Mouse (Mus musculus) CH12F3 (cell line): ENCODE data around the gene Pp2d1.
"Not testable (repeated sequence)": the region's sequence is repeated elsewhere in the genome, so short reads cannot be mapped to it uniquely, and the experiment has no call there.

Experiments used
- in situ Hi-C: fragments of 300-500 bp; cut with MboI; formaldehyde crosslinking; loops from 2 replicates; pipeline ENCODE4 v1.14.3; 2020; ENCODE audit warnings: low sequenced_read_pairs

Gene Pp2d1

DNA sequence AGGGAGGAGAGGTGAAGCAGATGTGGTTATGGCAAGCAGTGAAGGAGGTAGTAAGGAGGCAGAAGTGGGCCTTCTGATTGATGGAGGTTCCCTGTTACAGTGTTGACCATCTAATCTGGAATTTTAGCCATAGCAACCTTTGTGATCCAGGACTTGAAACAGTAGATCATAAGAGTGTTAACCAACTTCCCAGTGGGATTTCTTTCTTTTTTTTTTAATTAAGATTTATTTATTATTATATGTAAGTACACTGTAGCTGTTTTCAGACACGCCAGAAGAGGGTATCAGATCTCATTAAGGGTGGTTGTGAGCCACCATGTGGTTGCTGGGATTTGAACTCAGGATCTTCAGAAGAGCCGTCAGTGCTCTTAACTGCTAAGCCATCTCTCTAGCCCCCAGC lies at the start of gene Pp2d1:
Gene Pp2d1 (minus strand): TSS at position 101 of the 400 bp plus-strand sequence.
- in situ Hi-C loops = not testable (repeated sequence)

DNA sequence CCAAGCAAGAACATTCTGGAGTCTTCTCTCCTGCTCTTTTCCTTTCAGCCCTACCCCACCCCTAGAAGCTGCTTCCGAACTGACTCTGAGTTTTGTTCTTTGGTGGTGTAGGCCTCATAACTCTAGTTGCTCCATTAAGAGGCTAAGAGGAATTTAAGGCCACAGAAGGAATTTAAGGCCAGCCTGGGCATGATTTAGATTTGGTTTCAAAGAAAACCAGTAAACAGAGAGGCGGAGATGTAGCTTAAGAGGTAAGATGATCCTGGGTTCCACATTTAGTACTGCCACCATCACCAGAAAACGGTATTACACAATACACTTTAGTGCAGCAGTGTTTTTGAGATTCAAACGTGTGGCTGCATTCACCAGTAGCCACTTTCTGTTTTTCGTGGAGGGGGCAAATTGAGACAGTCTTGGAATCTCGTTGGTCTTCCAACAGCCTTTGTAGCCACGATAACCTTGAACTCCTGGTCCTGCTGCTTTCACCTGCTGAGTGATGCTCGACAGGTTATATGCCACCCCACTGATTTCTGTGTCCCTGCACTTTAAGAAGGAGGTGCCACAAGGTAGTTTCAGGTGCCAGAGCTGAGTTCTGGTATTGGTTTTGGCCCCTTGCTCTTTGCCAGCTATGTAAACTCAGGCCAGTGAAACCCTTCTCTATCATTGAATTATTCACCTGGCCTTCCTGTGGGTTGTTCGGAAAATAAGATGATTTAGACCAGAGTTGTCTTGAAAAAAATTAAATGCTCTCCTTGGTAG lies 49.0 kb upstream of the Pp2d1 start:
- in situ Hi-C loops = no loop called here

DNA sequence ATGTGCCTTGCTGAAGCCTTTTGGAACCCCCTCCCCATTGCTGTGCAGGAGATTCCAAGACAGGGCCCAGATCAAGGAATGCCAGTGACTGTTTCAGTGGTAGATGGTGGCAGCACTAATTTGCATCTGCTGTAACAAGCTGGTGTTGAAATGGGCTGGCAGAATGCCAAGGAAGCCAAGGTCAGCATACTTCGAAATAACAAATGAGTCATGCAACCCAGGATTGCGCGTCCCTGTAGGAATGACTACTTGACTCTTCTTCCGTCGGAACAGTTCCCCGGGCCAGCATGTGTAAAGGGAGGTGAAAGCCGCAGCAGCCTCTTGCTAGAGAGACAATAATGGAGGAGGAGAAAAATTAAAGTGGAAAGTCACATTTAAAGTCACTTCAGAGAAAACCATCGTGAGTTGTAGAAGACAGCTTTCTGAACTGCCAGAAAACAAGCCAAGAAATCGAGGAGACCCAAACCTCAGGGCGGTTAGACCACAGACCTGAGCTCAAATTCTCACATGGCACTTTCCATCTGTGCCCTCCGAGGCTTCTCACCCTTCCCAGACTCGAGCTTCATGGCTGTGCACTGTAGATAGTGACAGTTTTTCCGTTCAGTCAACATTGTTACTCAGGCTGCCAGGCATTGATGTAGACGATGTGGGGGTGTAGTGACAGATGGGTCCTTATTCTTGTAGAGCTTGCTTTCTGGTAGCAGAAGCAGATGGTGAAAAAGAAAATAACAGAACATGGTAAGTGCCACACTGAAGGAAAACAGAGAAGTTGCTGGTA lies 48.0 kb upstream of the Pp2d1 start:
- in situ Hi-C loops = no loop called here

DNA sequence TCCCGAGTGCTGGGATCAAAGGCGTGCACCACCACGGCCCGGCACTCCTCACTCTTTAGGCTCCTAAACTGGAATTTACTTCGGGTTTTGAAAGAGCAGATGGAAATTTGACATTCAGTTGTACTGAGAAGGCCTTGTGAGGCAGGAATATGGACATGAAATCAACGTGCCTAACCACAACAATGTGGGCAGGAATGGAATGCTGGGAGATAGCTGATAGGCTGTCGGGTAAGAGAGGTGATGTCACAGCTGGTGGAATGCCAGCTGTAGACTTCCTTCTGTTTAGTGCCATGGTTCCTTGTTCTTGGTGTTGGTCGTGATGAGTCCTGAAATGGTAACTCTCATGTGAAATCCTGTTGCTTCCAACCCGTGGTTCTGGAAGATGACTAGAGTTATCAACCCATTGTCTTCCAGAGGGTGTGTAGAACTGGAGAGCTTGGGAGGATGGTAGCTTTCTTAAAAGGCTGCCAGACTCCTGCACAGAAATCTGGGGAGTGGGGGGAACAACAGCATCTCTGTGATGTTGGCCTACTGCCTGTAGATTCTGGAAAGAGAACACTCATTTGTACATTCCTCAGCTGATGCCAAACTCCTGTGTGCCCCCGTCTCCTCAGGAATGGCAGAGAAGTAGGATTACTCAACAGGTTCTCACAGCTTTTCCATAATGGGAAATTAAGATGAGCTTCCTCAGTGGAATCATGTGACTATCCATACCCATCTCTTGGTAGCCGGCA lies 44.8 kb upstream of the Pp2d1 start:
- in situ Hi-C loops = no loop called here

DNA sequence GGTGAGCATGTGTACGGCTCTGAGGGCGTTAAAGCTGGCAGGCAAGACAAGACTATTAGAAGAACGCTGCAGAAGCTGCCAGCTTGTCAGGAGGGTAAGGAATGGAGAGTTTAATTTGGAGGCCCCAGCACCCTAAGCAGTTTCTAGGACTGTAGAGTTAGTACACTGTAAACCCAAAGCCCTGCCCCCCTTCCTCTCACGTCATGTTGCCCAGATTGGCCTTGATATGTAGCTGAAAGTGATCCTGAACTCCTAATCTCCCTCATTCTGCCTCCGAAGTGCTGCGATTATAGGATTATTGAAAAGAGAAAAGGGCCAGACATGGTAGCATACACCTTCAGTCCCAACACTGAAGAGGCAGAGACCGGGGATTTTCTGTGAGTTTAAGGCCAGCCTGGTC lies 43.6 kb upstream of the Pp2d1 start:
- in situ Hi-C loops = no loop called here

DNA sequence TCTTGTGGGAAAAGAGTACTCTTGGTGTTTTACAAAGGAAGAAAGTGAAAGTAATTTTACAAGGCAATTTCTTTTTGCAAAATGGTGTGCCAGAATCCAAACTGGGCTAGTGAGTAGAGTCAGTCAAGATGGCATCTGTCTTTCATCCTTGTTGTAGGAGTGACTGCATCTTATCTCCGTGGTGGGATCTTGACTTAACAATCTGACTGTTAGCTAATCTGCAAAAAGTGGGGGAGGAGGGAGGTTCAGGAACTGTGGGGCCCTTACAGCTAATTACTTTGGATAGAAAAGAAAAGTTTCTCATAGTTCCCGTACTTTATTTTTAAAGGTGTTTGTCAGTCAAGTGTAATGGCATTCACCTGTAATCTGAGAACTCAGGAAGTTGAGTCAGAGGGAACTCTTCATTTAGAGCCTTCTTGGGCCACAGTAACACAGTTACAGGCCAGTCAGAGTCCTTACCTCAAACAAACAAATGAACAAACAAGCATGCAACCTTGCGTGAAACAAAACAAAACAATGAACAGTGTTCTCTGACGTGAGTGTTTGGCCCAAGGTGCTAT lies 42.9 kb upstream of the Pp2d1 start:
- in situ Hi-C loops = no loop called here

DNA sequence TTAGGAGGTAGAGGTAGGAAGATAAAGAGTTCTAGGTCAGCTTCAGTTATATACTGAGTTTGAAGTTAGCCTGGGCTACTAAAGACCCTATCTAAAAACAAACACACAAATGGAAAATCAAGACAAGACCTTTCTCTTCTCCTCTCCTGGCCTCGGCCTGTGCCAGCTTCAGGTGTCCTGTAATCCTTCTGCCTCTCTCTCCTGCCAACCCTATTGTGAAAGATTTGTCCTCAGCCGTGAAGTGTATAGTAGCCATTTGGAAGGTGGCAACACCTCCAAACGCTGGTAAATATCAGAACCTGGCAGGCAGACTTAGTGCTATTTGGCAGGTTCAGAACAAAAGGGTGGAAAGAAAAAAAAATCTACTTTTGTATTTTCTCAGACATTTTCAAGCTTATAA lies 41.0 kb upstream of the Pp2d1 start:
- in situ Hi-C loops = no loop called here

DNA sequence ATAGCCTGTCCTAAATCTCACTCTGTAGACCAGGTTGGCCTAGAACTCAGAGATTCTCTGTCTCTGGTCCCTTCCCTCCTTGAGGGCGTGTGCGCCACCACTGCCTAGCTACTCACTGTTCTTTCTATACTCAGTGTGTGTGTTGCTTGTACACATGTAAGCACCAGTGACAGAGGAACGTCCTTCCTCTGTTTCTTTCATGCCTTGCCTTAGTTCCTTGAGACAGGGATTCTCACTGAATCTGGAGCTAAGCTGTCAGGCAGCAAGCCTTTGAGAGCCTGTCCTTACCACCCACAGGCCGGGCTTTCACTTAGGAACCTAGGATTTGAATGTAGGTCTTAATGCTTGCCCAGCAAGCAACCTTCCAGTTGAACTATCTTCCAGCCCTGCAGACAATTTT lies 40.4 kb upstream of the Pp2d1 start:
- in situ Hi-C loops = loop anchor here (10.0 kb wide), 1 partner anchor 105 kb away; the partner anchor contains the start of gene Sgo1

DNA sequence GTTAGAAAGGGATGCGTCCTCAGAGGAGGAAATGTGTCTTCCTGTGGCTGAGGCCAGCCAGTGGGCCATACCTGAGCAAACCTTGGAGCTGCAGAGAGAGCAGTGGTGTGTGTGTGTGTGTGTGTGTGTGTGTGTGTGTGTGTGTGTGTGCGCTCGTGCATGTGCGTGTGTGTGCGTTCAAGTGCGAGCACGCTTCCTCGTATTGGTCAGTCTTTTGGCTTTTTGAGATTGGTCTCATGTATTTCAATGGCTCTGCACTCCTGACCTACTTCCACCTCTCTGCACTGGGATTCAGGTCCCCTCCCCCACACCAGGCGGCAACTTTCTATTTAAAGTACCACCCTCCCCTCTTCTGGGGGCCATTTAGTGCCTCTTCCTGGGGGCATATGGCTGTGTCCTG lies 39.5 kb upstream of the Pp2d1 start:
- in situ Hi-C loops = loop anchor here (10.0 kb wide), 1 partner anchor 106 kb away; the partner anchor contains the start of gene Sgo1

DNA sequence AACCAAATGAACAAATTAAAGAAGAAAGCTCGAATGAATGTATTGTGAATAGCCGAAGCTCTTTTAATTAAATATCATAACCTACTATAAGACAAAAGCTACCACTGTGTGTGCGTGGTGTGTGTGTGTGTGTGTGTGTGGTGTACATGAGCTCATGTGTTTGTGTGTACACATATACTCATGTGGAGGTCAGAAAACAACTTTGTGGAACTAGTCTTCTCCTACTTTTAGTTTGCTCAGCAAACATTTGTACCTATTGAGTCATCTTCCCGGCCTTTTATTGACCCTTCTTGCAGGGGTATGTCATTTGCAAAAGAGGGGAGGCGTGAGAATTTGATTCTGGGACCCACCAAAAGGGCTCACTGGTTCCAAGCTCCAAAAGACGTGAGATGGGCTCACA lies 39.0 kb upstream of the Pp2d1 start:
- in situ Hi-C loops = loop anchor here (10.0 kb wide), 1 partner anchor 107 kb away; the partner anchor contains the start of gene Sgo1

DNA sequence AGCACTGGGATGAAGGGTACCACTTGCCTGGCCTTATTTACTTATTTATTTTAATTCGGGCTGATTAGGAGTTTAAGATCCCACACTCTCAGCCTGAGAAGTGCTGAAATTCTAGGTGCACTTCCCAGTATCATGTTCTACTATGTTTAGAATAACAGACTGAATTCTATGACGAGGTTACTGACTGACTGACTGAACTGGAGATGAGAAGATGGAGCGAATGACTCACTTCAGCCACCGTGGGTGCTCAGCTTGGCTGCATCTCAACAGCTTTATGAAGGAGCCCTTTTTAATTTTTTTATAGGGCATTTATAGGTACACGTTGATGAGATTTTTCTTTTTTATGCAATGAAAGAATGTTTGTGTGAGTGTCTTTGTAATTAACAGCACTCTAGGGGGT lies 38.5 kb upstream of the Pp2d1 start:
- in situ Hi-C loops = loop anchor here (10.0 kb wide), 1 partner anchor 107 kb away; the partner anchor contains the start of gene Sgo1

DNA sequence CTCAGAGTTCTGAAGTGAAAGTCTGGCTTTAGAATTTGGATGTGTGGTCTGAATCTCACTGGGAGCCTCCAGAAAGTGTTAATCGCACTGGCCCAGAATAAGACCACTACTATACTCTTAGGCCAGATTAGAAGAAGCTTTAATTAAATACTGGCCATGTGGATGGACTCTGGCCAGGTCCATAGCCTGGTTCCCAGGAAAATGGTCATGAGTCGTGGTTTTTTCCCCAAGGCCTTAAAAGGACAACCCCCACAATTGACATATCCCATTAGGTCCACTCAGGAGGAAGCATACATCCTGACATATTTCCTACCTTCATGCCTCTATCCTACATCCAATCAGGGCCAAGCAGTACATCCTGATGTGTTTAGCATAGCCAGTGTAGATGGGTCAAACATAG lies 37.9 kb upstream of the Pp2d1 start:
- in situ Hi-C loops = loop anchor here (10.0 kb wide), 1 partner anchor 108 kb away; the partner anchor contains the start of gene Sgo1

DNA sequence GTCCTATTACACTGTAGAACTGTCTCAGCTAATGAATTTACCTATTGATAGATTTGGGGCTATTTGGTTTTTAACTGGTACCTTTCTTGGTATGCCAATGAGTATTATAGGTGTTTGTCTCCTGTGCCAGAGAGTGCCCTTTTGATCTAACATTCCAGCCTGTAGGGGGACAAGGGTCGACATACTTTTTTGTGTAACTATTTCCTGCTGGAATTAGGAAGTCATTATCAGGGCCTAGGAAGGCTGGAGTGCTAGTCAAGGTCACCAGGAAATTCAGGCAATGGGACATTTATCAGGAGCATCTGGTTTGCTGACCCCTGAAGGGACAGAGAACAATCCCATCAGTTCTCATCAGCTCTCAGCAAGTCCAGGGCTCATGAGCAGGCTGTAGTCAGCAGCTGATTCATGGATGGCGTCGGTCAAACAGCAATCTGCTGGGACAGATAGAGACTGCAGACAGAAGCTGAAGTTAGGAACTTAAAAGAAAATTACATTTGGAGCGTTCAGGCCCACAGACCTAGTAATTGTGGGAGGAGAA lies 33.8 kb upstream of the Pp2d1 start:
- in situ Hi-C loops = loop anchor here (10.0 kb wide), 1 partner anchor 112 kb away; the partner anchor contains the start of gene Sgo1

DNA sequence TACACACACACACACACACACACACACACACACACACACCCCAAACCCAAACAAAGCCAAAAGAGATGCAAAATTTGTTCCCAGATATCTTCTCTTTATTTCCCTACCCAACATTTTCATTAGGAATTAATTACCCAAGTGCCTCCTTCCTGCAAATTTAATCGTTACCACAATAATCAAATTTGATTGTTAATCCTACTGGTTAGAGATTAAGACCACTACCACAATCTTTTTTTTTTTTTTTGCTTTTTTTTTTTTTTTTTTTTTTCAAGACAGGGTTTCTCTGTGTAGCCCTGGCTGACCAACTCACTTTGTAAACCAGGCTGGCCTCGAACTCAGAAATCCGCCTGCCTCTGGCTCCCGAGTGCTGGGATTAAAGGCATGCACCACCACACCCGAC lies 31.7 kb upstream of the Pp2d1 start:
- in situ Hi-C loops = loop anchor here (10.0 kb wide), 1 partner anchor 114 kb away; the partner anchor contains the start of gene Sgo1

DNA sequence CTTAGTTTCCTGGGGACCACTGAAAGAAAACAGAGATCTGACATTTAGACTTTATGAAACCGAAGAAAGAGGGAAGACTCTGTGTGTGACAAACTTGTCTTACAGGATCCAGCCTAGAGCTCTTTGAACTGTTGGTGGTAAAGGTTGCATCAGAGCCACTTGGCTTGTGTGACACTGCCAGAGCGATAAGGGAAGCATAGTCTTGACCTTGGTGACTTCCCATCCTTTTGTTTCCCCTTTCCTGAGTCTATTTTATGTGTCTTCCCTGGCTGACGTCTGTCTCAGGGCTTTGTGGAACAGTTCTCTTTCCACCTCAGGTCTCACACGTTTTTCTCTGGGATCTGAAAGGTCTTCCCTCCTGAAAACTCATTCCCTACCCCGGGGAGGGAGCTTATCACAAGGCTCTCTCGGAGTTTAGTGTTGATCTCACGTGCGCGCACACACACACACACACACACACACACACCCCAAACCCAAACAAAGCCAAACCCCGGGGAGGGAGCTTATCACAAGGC lies 31.2 kb upstream of the Pp2d1 start:
- in situ Hi-C loops = loop anchor here (10.0 kb wide), 1 partner anchor 114 kb away; the partner anchor contains the start of gene Sgo1

DNA sequence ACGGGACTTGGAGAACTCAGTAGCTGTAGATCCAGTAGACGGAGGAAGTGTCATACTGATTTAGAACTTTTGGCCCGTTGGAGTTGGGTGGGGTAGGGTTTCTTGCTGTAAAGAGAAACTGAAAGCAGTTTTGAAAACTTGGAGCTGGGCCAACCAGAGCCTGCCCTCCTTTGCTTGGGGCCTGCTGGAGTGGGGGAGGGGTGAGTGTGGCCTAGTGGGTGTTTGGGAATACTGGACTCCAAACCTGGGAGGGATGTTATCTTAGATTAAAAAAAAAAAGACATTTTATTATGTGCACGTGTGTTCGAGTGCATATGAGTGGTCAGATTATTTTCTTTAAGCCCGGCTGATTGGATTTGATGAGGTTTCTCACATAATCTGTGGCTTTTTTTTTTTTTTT lies 30.6 kb upstream of the Pp2d1 start:
- in situ Hi-C loops = loop anchor here (10.0 kb wide), 1 partner anchor 115 kb away; the partner anchor contains the start of gene Sgo1

DNA sequence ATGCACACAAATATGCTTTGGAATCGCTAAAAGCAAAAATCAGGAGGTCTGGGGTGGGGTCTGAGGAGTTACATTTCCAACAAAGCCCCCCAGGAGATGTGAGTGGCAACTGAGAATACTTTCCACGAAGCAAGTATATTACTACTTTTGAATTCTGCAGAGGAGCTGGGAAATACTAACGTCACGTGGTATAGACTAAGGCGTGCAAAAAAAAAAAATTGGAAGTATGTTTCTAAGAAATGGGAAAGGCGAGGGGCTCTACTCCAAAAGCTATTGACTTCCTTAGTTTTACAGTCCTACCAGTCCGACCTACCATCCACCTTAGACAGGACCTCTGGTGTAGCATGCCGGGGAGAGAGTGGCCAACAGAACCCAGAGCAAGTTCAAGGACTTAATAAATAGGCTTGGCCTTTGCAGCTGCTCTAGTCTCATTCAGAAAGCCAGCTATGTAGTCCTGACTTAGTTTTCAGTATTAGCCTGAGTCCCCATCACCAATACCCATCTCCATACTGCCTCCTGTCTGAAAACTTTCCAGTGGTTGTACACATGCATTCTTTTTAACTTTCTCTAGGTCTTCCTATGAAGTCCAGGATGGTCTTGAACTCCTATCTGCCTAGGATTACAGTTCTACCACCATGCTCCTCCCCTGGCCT lies 29.6 kb upstream of the Pp2d1 start:
- in situ Hi-C loops = no loop called here

DNA sequence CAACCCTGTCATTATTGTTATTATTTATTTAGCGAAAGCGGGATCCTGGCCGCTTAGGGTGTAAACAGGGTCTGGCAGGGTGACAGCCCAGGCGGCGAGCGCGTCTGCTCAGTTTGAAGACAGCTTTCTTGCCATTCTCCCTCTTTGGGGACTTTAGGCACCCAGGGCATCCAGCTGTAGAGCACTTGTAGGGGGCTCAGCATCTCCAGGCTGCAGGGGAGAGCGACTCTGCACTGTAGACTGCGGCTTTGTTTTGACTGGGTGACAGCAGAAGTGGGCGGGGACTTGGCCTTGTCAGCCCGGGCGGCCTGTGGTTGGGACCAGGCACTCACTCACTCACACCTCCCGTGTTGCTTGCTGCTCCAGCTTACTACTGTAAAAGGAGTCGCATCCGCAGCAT lies 28.9 kb upstream of the Pp2d1 start:
- in situ Hi-C loops = no loop called here

DNA sequence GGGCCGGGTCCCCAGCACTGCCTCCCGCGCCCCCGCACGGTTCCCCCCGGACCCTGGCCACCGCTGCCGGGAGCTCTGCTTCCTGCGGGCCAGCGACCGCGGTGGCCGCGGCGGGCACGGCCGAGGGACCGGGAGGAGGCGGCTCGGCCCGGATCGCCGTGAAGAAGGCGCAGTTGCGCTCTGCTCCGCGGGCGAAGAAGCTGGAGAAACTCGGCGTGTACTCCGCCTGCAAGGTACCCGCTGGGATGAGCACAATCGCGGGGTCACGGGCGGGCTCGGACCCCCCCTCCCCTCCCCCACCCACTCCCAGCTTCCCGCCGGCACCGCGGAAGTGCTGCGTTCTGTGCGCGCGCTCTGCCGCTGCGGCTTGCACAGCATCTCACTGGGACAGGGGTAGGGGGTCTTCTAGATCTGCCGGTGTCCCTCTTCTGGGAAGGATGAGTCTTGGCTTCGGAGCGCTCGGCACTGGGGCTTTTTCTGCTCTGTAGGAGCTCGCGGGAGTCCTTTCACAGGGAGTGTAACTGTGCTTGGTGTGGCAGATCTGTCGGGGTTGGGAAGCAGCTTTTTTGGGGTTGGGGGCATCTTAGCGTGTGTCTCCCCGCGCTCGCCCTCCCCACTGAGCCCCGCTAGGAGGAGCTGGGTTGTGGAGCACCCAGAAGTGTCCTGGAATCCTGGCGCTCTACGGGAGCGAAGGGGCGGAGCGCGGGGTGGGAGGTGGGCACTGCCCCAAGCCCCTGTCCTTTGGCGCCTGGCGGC lies 28.3 kb upstream of the Pp2d1 start:
- in situ Hi-C loops = no loop called here
